Mouse (Mus musculus): ENCODE results near the gene Nr1d1. TPM values are rescaled to one million over a fixed set of nuclear protein-coding genes. Genes with fewer than 3 reads are reported as not detected.
A peak's percentile ranks its signal among the peaks of the same experiment; 100 is the strongest.

The Nr1d1 gene
- total and polyA plus RNA-seq, 3 experiments = 2.0 to 5.6 TPM; not detected in 1

DNA sequence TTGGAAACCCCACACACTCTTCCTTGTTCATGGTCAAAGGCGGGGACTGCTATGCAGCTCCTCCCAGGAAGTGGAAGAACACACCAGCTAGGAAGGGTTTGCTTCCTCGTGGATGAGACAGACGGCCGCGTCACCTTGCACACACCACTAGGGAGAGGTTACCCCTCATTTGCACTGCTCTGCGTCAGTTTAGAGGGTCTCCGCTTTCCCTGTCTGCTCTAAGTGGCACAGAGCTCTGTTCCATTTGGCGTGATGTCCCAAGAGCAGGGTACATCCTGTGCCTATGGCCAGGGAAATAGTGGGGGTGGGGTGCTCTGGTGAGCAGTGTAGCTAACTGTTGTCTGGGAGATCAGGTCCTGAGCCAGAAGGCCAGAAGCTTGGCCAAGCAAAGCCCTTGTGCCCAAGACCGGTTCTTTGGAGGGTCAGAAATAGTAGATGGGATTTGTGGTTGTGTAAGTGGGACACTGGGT is 20.9 kb downstream of the Nr1d1 start:
- Histone ChIP-seq H3K9me3 (replicated peaks; ENCODE audit: insufficient read depth, low read length) (no peaks in the 10 kb centered on the region), H3K9ac (ENCODE audit: control insufficient read depth, low read depth, low read length, poor library complexity, severe bottlenecking) (no peak overlapping the region), H3K4me3 (ENCODE audit: control insufficient read depth in 1 of 2, insufficient read depth in 1 of 2, low read depth in 2 of 2, low read length in 2 of 2) (no peak overlapping the region), H3K79me2 (ENCODE audit: control insufficient read depth, insufficient read depth, low read length, poor library complexity) (peaks cover 6% of the 10 kb centered on the region), H3K36me3 (ENCODE audit: control insufficient read depth in 1 of 2, insufficient read depth in 2 of 2, low read length in 2 of 2) (peaks cover 0 to 46% of the 10 kb centered on the region in 2 experiments; a peak in 3 of 4 replicates), H3K27ac (ENCODE audit: control insufficient read depth, low read depth, low read length) (no peak overlapping the region), H3K4me1 (ENCODE audit: control insufficient read depth in 1 of 2, insufficient read depth in 2 of 2, low read length in 2 of 2) (peaks cover 48 to 56% of the 10 kb centered on the region in 2 experiments), H3K27me3 (ENCODE audit: control insufficient read depth in 1 of 2, insufficient read depth in 2 of 2, low read length in 2 of 2) (no peaks in the 10 kb centered on the region)
- DNase-seq (ENCODE audit: low read depth, low spot score) = peak; percentile 30
- no peak for TF ChIP-seq RCOR1 (IDR thresholded peaks at IDR 0.05; ENCODE audit: low read depth, low read length)
- no peak for TF ChIP-seq USF1 (IDR thresholded peaks at IDR 0.05; ENCODE audit: low read depth, low read length)
- TF ChIP-seq POLR2AphosphoS5 (IDR thresholded peaks at IDR 0.05; ENCODE audit: borderline replicate concordance, low read depth, low read length) = no peak
- no peak for TF ChIP-seq MAFK (IDR thresholded peaks at IDR 0.05; ENCODE audit: borderline replicate concordance, low read depth, low read length)
- TF ChIP-seq MEF2A (IDR thresholded peaks at IDR 0.05; ENCODE audit: extremely low read depth, insufficient replicate concordance, low read depth, low read length, poor library complexity, severe bottlenecking) = no peak
- no peak for TF ChIP-seq GATA1 (IDR thresholded peaks at IDR 0.05; ENCODE audit: low read depth, low read length)
- TF ChIP-seq MYC (IDR thresholded peaks at IDR 0.05; ENCODE audit: low read depth, low read length) = no peak
- TF ChIP-seq MAZ (IDR thresholded peaks at IDR 0.05; ENCODE audit: low read depth, low read length) = no peak
- TF ChIP-seq BHLHE40 (IDR thresholded peaks at IDR 0.05; ENCODE audit: borderline replicate concordance, low read depth, low read length) = no peak
- TF ChIP-seq MAX (IDR thresholded peaks at IDR 0.05; ENCODE audit: low read length) = no peak
- TF ChIP-seq USF2 (IDR thresholded peaks at IDR 0.05; ENCODE audit: borderline replicate concordance in 1 of 2, insufficient read depth in 1 of 2, low read depth in 1 of 2, low read length in 2 of 2) = no peak
- TF ChIP-seq MYB (IDR thresholded peaks at IDR 0.05; ENCODE audit: low read depth, low read length) = no peak
- TF ChIP-seq GABPA (IDR thresholded peaks at IDR 0.05; ENCODE audit: low read depth, low read length) = no peak
- no peak for TF ChIP-seq MXI1 (IDR thresholded peaks at IDR 0.05; ENCODE audit: low read depth, low read length)
- no peak for TF ChIP-seq TBP (IDR thresholded peaks at IDR 0.05; ENCODE audit: low read depth, low read length)
- TF ChIP-seq ZNF384 (IDR thresholded peaks at IDR 0.05; ENCODE audit: low read depth, low read length) = no peak
- TF ChIP-seq NELFE (IDR thresholded peaks at IDR 0.05; ENCODE audit: low read depth, low read length) = no peak
- TF ChIP-seq EP300 (IDR thresholded peaks at IDR 0.05; ENCODE audit: low read depth in 1 of 2, low read length in 2 of 2) = no peak

DNA sequence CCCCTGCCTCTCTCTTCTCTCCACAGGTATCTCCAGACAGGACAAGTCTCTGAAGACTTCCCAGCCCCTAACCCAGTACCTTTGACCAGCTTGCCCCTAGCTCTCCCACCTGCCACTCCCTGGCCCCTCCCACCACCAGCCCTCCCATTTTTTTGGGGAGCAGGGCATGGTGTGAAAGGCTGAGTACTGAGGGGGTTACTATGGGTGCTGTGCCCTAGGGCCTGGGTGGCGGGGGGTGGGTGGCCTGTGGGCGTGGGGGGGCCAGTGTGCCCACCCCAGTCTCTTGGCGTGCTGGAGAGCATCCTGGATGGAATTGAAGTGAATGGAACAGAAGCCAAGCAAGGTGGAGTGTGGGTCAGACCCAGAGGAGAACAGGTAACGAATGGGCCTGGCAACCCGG is 21.9 kb downstream of the Nr1d1 start:
- no peak for DNase-seq (ENCODE audit: low read depth, low spot score)
- peaks cover 53 to 62% of the 10 kb centered on the region in 2 experiments for H3K4me1 ChIP-seq (ENCODE audit: control insufficient read depth in 1 of 2, insufficient read depth in 2 of 2, low read length in 2 of 2)
- TF ChIP-seq KAT2A (conservative IDR thresholded peaks at IDR 0.05; ENCODE audit: low read depth, low read length) = no peak
- no peak for TF ChIP-seq ZMIZ1 (IDR thresholded peaks at IDR 0.05; ENCODE audit: low read depth, low read length)
- TF ChIP-seq ELF1 (IDR thresholded peaks at IDR 0.05; ENCODE audit: low read depth, low read length) = no peak
- no peak for TF ChIP-seq USF1 (IDR thresholded peaks at IDR 0.05; ENCODE audit: low read depth, low read length)
- no peak for TF ChIP-seq CHD1 (IDR thresholded peaks at IDR 0.05; ENCODE audit: low read depth, low read length)
- no peak for TF ChIP-seq MAX (IDR thresholded peaks at IDR 0.05; ENCODE audit: low read length)
- TF ChIP-seq ZKSCAN1 (IDR thresholded peaks at IDR 0.05; ENCODE audit: low read depth, low read length) = no peak
- TF ChIP-seq TCF12 (IDR thresholded peaks at IDR 0.05; ENCODE audit: low read depth, low read length) = no peak
- no peak for TF ChIP-seq MAFK (IDR thresholded peaks at IDR 0.05; ENCODE audit: borderline replicate concordance, low read depth, low read length)
- TF ChIP-seq HCFC1 (IDR thresholded peaks at IDR 0.05; ENCODE audit: low read depth, low read length) = no peak
- no peak for TF ChIP-seq MAZ (IDR thresholded peaks at IDR 0.05; ENCODE audit: low read depth, low read length)
- no peak for TF ChIP-seq RAD21 (IDR thresholded peaks at IDR 0.05; ENCODE audit: low read depth, low read length)
- TF ChIP-seq SIN3A (IDR thresholded peaks at IDR 0.05; ENCODE audit: low read length) = no peak
- TF ChIP-seq NRF1 (IDR thresholded peaks at IDR 0.05; ENCODE audit: insufficient read depth, low read depth, low read length, poor library complexity, severe bottlenecking) = no peak
- H3K27me3 ChIP-seq (ENCODE audit: control insufficient read depth in 1 of 2, insufficient read depth in 2 of 2, low read length in 2 of 2) = no peaks in the 10 kb centered on the region
- no peak overlapping the region for H3K9ac ChIP-seq (ENCODE audit: control insufficient read depth, low read depth, low read length, poor library complexity, severe bottlenecking)
- H3K79me2 ChIP-seq (ENCODE audit: control insufficient read depth, insufficient read depth, low read length, poor library complexity) = peaks cover 6% of the 10 kb centered on the region
- no peak overlapping the region for H3K27ac ChIP-seq (ENCODE audit: control insufficient read depth, low read depth, low read length)
- no peaks in the 10 kb centered on the region for H3K9me3 ChIP-seq (replicated peaks; ENCODE audit: insufficient read depth, low read length)
- H3K4me3 ChIP-seq (ENCODE audit: control insufficient read depth in 1 of 2, insufficient read depth in 1 of 2, low read depth in 2 of 2, low read length in 2 of 2) = no peak overlapping the region
- peaks cover 0 to 50% of the 10 kb centered on the region in 2 experiments; a peak in 3 of 4 replicates for H3K36me3 ChIP-seq (ENCODE audit: control insufficient read depth in 1 of 2, insufficient read depth in 2 of 2, low read length in 2 of 2)

Measured in MEL (cell line).